Mouse (Mus musculus) MEL (cell line): ENCODE results near the gene Fam32a. TPM values are rescaled to one million over a fixed set of nuclear protein-coding genes. Genes with fewer than 3 reads are reported as not detected.

Experiments used
- DNase-seq: peaks from one replicate; pipeline ENCODE4 v3.0.0; 2011; ENCODE audit warnings: low read depth, low spot score
- H3K27ac ChIP-seq: 2 replicates; pipeline ENCODE4 v1.5.1; 2012; ENCODE audit warnings: low read depth, mild to moderate bottlenecking, control low read depth, low read length, moderate library complexity; ENCODE audit not compliant: control insufficient read depth
- H3K27me3 ChIP-seq, 2 experiments: fragments of 150-350 bp in 1 of 2; sonication (generic) in 1 of 2; 2 replicates each; pipeline ENCODE4 v1.6.1; 2012; ENCODE audit warnings: low read length in 2 of 2, mild to moderate bottlenecking in 2 of 2, improper control_type of control experiment in 1 of 2, moderate library complexity in 1 of 2; ENCODE audit not compliant: insufficient read depth in 2 of 2, control insufficient read depth in 1 of 2
- H3K36me3 ChIP-seq, 2 experiments: 2 replicates each; pipeline ENCODE4 v1.6.1; 2012 to 2014; ENCODE audit warnings: low read length in 2 of 2, improper control_type of control experiment in 1 of 2, inconsistent platforms in 1 of 2, mild to moderate bottlenecking in 1 of 2; ENCODE audit not compliant: insufficient read depth in 2 of 2, control insufficient read depth in 1 of 2
- H3K4me1 ChIP-seq, 2 experiments: fragments of 150-350 bp in 1 of 2; sonication (generic) in 1 of 2; 2 replicates each; pipeline ENCODE4 v1.6.1; 2012; ENCODE audit warnings: low read length in 2 of 2, improper control_type of control experiment in 1 of 2, mild to moderate bottlenecking in 1 of 2; ENCODE audit not compliant: insufficient read depth in 2 of 2, control insufficient read depth in 1 of 2
- H3K4me3 ChIP-seq, 2 experiments: fragments of 150-350 bp in 1 of 2; sonication (generic) in 1 of 2; 2 replicates each; pipeline ENCODE4 v1.5.1; 2012; ENCODE audit warnings: low read depth in 2 of 2, low read length in 2 of 2, mild to moderate bottlenecking in 2 of 2, moderate library complexity in 2 of 2, control low read depth in 1 of 2, improper control_type of control experiment in 1 of 2; ENCODE audit not compliant: control insufficient read depth in 1 of 2, insufficient read depth in 1 of 2
- H3K79me2 ChIP-seq: 2 replicates; pipeline ENCODE4 v1.6.1; 2012; ENCODE audit warnings: mild to moderate bottlenecking, low read length, moderate library complexity; ENCODE audit not compliant: control insufficient read depth, poor library complexity, insufficient read depth
- H3K9ac ChIP-seq: 2 replicates; pipeline ENCODE4 v1.6.1; 2012; ENCODE audit warnings: low read depth, mild to moderate bottlenecking, control low read depth, low read length, moderate library complexity; ENCODE audit not compliant: control insufficient read depth, poor library complexity, severe bottlenecking
- H3K9me3 ChIP-seq: fragments of 150-350 bp; sonication (generic); replicated peaks from 2 replicates; pipeline ENCODE4 v1.6.1; 2012; ENCODE audit warnings: mild to moderate bottlenecking, low read length, improper control_type of control experiment, moderate library complexity; ENCODE audit not compliant: insufficient read depth
- BHLHE40 ChIP-seq: IDR thresholded peaks from 2 replicates; pipeline ENCODE4 v1.6.1; 2012; ENCODE audit warnings: low read depth, mild to moderate bottlenecking, inconsistent platforms, low read length, improper control_type of control experiment, borderline replicate concordance
- CHD1 ChIP-seq: IDR thresholded peaks from 2 replicates; pipeline ENCODE4 v1.6.1; 2012; ENCODE audit warnings: low read depth, mild to moderate bottlenecking, inconsistent platforms, low read length, improper control_type of control experiment
- GABPA ChIP-seq: IDR thresholded peaks from 2 replicates; pipeline ENCODE4 v1.6.1; 2012; ENCODE audit warnings: low read depth, mild to moderate bottlenecking, inconsistent platforms, low read length, improper control_type of control experiment, moderate library complexity
- GATA1 ChIP-seq: IDR thresholded peaks from 2 replicates; pipeline ENCODE4 v1.6.1; 2011; ENCODE audit warnings: low read depth, low read length, improper control_type of control experiment
- HCFC1 ChIP-seq: IDR thresholded peaks from 2 replicates; pipeline ENCODE4 v1.6.1; 2012; ENCODE audit warnings: low read depth, mild to moderate bottlenecking, inconsistent platforms, low read length, improper control_type of control experiment, moderate library complexity
- MAFK ChIP-seq: IDR thresholded peaks from 2 replicates; pipeline ENCODE4 v1.6.1; 2011; ENCODE audit warnings: low read depth, mild to moderate bottlenecking, low read length, improper control_type of control experiment, borderline replicate concordance
- MAZ ChIP-seq: IDR thresholded peaks from 2 replicates; pipeline ENCODE4 v1.6.1; 2012; ENCODE audit warnings: low read depth, mild to moderate bottlenecking, inconsistent platforms, low read length, improper control_type of control experiment
- MEF2A ChIP-seq: IDR thresholded peaks from 2 replicates; pipeline ENCODE4 v1.6.1; 2014; ENCODE audit warnings: low read depth, mild to moderate bottlenecking, inconsistent platforms, low read length, improper control_type of control experiment; ENCODE audit not compliant: poor library complexity, insufficient replicate concordance, severe bottlenecking; ENCODE audit errors: extremely low read depth
- MXI1 ChIP-seq: IDR thresholded peaks from 2 replicates; pipeline ENCODE4 v1.6.1; 2011; ENCODE audit warnings: mild to moderate bottlenecking, low read depth, low read length, improper control_type of control experiment
- MYC ChIP-seq: IDR thresholded peaks from 2 replicates; pipeline ENCODE4 v1.6.1; 2011; ENCODE audit warnings: low read depth, mild to moderate bottlenecking, low read length, improper control_type of control experiment, moderate library complexity
- NELFE ChIP-seq: IDR thresholded peaks from 2 replicates; pipeline ENCODE4 v1.6.1; 2011; ENCODE audit warnings: low read depth, low read length, improper control_type of control experiment
- POLR2AphosphoS5 ChIP-seq: IDR thresholded peaks from 2 replicates; pipeline ENCODE4 v1.6.1; 2012; ENCODE audit warnings: low read depth, borderline replicate concordance, mild to moderate bottlenecking, inconsistent platforms, low read length, moderate library complexity, mixed read lengths
- RCOR1 ChIP-seq: IDR thresholded peaks from 2 replicates; pipeline ENCODE4 v1.6.1; 2012; ENCODE audit warnings: low read depth, mild to moderate bottlenecking, inconsistent platforms, low read length, improper control_type of control experiment
- SMC3 ChIP-seq: IDR thresholded peaks from 2 replicates; pipeline ENCODE4 v1.6.1; 2011; ENCODE audit warnings: low read depth, low read length, improper control_type of control experiment
- TAL1 ChIP-seq: IDR thresholded peaks from 2 replicates; pipeline ENCODE4 v1.6.1; 2012; ENCODE audit warnings: mild to moderate bottlenecking, inconsistent platforms, low read length, moderate library complexity, mixed read lengths
- UBTF ChIP-seq: IDR thresholded peaks from 2 replicates; pipeline ENCODE4 v1.6.1; 2012; ENCODE audit warnings: low read depth, mild to moderate bottlenecking, inconsistent platforms, low read length, improper control_type of control experiment, moderate library complexity, borderline replicate concordance; ENCODE audit not compliant: insufficient read depth
- USF2 ChIP-seq, 2 experiments: IDR thresholded peaks; 2 replicates each; pipeline ENCODE4 v1.6.1; 2011 to 2012; ENCODE audit warnings: improper control_type of control experiment in 2 of 2, low read length in 2 of 2, borderline replicate concordance in 1 of 2, inconsistent platforms in 1 of 2, low read depth in 1 of 2, mild to moderate bottlenecking in 1 of 2; ENCODE audit not compliant: insufficient read depth in 1 of 2
- ZC3H11A ChIP-seq: IDR thresholded peaks from 2 replicates; pipeline ENCODE4 v1.6.1; 2012; ENCODE audit warnings: low read depth, mild to moderate bottlenecking, inconsistent platforms, low read length, improper control_type of control experiment
- ZKSCAN1 ChIP-seq: IDR thresholded peaks from 2 replicates; pipeline ENCODE4 v1.6.1; 2012; ENCODE audit warnings: low read depth, mild to moderate bottlenecking, inconsistent platforms, low read length, improper control_type of control experiment, moderate library complexity
- ZMIZ1 ChIP-seq: IDR thresholded peaks from 2 replicates; pipeline ENCODE4 v1.6.1; 2012; ENCODE audit warnings: low read depth, mild to moderate bottlenecking, inconsistent platforms, low read length, improper control_type of control experiment, moderate library complexity
- ZNF384 ChIP-seq: IDR thresholded peaks from 2 replicates; pipeline ENCODE4 v1.6.1; 2012; ENCODE audit warnings: low read depth, mild to moderate bottlenecking, inconsistent platforms, low read length, improper control_type of control experiment
- polyA plus RNA-seq, 2 experiments: library from polyadenylated mRNA; stranded (reverse) in 1 of 2; unstranded in 1 of 2; fragments of >175 nt in 1 of 2; fragments of >200 nt in 1 of 2; gene quantifications; 2 replicates each; pipeline versions ENCODE4 v1.2.1 to v1.2.4; 2012; ENCODE audit warnings: low replicate concordance in 2 of 2, low read depth in 1 of 2; ENCODE audit not compliant: insufficient read length in 2 of 2, insufficient read depth in 1 of 2, missing spikeins in 1 of 2
- total RNA-seq: library from RNA; depleted of rRNA; stranded (reverse); fragments of 300-350 nt; gene quantifications from 2 replicates; pipeline ENCODE4 v1.2.3, GENCODE M21; 2012

The Fam32a gene
- total and polyA plus RNA-seq, 3 experiments: 45.5 to 45.9 TPM; not detected in 1

DNA sequence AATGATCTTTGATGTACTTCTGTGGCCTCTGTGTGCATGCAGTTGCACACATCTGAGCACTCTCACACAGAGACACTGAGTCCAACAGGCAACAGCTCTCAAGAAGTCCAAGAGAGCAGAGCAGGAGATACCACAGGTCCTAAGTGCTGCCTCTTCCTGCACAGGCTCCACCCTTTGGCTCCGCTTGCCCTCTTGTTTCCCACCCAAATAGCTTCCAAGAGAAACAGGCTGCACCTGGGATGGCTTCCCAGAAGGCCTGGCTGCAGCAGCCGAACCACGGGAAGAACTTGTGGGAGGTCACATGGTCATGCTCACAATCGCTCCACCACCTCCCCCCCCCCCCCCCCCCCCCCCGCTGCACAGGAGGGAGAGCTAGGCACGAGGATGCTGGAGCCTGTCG is 45.8 kb downstream of the Fam32a start:
- Histone ChIP-seq H3K36me3 (peaks cover 0 to 11% of the 10 kb centered on the region in 2 experiments; a peak in 2 of 4 replicates), H3K27ac (no peak overlapping the region), H3K9ac (no peak overlapping the region), H3K27me3 (no peaks in the 10 kb centered on the region), H3K79me2 (no peaks in the 10 kb centered on the region), H3K4me1 (peaks cover 0 to 17% of the 10 kb centered on the region in 2 experiments; a peak in 2 of 4 replicates), H3K4me3 (no peak overlapping the region), H3K9me3 (no peaks in the 10 kb centered on the region)
- no peak for TF ChIP-seq MYC
- TF ChIP-seq TAL1: no peak
- no peak for TF ChIP-seq SMC3
- no peak for TF ChIP-seq RCOR1
- no peak for TF ChIP-seq ZNF384
- TF ChIP-seq UBTF: no peak
- no peak for TF ChIP-seq MEF2A
- no peak for TF ChIP-seq USF2 (IDR thresholded peaks at IDR 0.05; ENCODE audit: borderline replicate concordance in 1 of 2, insufficient read depth in 1 of 2, low read depth in 1 of 2, low read length in 2 of 2)
- TF ChIP-seq ZKSCAN1: no peak
- TF ChIP-seq MAZ: no peak
- TF ChIP-seq CHD1: no peak
- no peak for TF ChIP-seq ZC3H11A
- TF ChIP-seq GATA1: no peak
- no peak for TF ChIP-seq GABPA
- TF ChIP-seq NELFE: no peak
- no peak for TF ChIP-seq BHLHE40
- no peak for TF ChIP-seq MAFK
- no peak for TF ChIP-seq ZMIZ1
- no peak for TF ChIP-seq MXI1
- TF ChIP-seq POLR2AphosphoS5: no peak
- no peak for DNase-seq

DNA sequence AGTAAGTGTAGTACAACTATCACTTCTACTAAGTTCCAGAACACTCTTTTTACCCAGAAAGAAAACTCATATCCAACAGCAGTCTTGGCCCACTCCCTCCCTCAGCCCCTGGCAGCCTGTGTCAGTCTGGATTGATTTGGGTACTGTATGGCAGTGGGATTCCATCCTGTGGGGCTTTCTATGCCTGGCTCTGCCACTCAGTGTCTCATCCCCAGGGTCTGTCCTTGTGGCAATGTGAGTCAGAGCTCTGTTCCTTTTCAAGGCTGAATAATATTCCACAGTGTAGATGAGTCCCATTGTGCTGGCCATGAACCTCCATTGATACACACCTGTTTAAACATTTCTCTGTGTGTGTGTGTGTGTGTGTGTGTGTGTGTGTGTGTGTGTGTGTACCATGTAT is 47.1 kb downstream of the Fam32a start:
- TF ChIP-seq HCFC1: no peak
- no peak for TF ChIP-seq MEF2A
- TF ChIP-seq CHD1: no peak
- no peak for TF ChIP-seq ZNF384
- Histone ChIP-seq H3K36me3 (peaks cover 0 to 18% of the 10 kb centered on the region in 2 experiments; a peak in 2 of 4 replicates), H3K27ac (no peak overlapping the region), H3K79me2 (no peaks in the 10 kb centered on the region), H3K27me3 (no peaks in the 10 kb centered on the region), H3K4me1 (peaks cover 0 to 26% of the 10 kb centered on the region in 2 experiments; a peak in 2 of 4 replicates), H3K9me3 (no peaks in the 10 kb centered on the region), H3K9ac (no peak overlapping the region), H3K4me3 (no peak overlapping the region)
- no peak for DNase-seq
